12 mouse cellular contexts compared by ENCODE assay signal in genomic region chr5:106385838-106386237, GRCm38 (mm10).
"Had no signal": no experiment of that assay in that cellular context is flagged by ENCODE, and none has a peak within 500 bp of the region (broad histone marks: within the 10 kb centered on the region; RNA-seq: fewer than 3 reads in every experiment).

No protein-coding gene starts in this region.

- DNase-seq: kidney, adult 8-10 months; kidney, postnatal 14 days; lung, embryonic 14.5 days; lung, postnatal 10 days; lung, postnatal 4 days; right cerebral cortex, postnatal 25 days; thymus, postnatal 36 days had no signal

- H3K36me3 ChIP-seq: limb, embryonic 13.5 days; liver, embryonic 15.5 days; neural tube, embryonic 15.5 days had no signal

- H3K9me3 ChIP-seq: limb, embryonic 13.5 days; liver, embryonic 15.5 days; neural tube, embryonic 15.5 days had no signal

- H3K9ac ChIP-seq: limb, embryonic 13.5 days; liver, embryonic 15.5 days; lung, embryonic 14.5 days; neural tube, embryonic 15.5 days had no signal

- H3K4me3 ChIP-seq: limb, embryonic 13.5 days; liver, embryonic 15.5 days; myocyte; neural tube, embryonic 15.5 days had no signal

- H3K27me3 ChIP-seq: limb, embryonic 13.5 days; liver, embryonic 15.5 days had no signal

- H3K4me1 ChIP-seq: limb, embryonic 13.5 days; liver, embryonic 15.5 days had no signal

- ATAC-seq: intestine, postnatal 0 days had no signal

- H3K4me2 ChIP-seq: limb, embryonic 13.5 days; liver, embryonic 15.5 days; lung, embryonic 14.5 days; neural tube, embryonic 15.5 days had no signal

- H3K27ac ChIP-seq: limb, embryonic 13.5 days; liver, embryonic 15.5 days; neural tube, embryonic 15.5 days had no signal
